Mouse (Mus musculus): ENCODE measurements at regions not wholly inside any gene's neighbourhood (a gene's known extent, or its start where the extent isn't known, plus 50 kb on each side); places are given as distances from the start of the nearest gene placed in this dataset.

DNA sequence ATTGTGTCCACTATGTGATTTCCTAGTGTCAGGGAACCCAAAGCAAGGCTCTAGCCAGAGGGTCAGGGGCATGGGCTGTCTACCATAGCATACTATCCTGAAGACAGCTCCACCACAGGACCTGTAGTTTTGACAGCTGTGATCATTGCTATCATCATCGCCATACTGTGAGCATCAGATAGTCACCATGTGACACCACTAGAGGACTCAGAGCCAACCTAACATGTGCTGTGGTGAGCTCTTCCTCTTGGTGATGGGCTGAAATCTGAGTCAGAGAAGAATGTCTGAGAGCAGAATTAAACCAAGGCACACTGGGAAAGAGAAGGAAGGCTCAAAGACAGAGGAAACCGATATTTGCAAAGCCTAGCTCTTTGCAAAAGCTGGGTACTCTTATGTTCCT is 184.9 kb downstream of the Pdcd6ip start:
- TF ChIP-seq CTCF (IDR thresholded peaks at IDR 0.05; ENCODE audit: low read depth, low read length) (no peak), POLR2A (IDR thresholded peaks at IDR 0.05; ENCODE audit: insufficient read depth, low read length) (no peak)

Data from ES-Bruce4 (cell line).